Mouse (Mus musculus) layer of hippocampus, postnatal 14 days (tissue): ENCODE measurements around the gene 2010315B03Rik. TPM values are rescaled to one million over a fixed set of nuclear protein-coding genes. Genes with fewer than 3 reads are reported as not detected.
A peak's percentile ranks its signal among the peaks of the same experiment; 100 is the strongest.
"Not testable (repeated sequence)": the region's sequence is repeated elsewhere in the genome, so short reads cannot be mapped to it uniquely, and the experiment has no call there.

Experiments used
- DNase-seq, 2 experiments: peaks; one replicate each; pipeline ENCODE4 v3.0.0; 2021 to 2022; ENCODE audit warnings: low spot score in 2 of 2, mixed read lengths in 1 of 2
- long read RNA-seq, 2 experiments: library from polyadenylated mRNA; stranded (forward); transcript quantifications; one replicate each; pipeline ENCODE4 v2.0.0; 2021
- total RNA-seq, 2 experiments: library from RNA; stranded (reverse); gene quantifications; 2 replicates each; pipeline ENCODE4 v1.2.3; 2021

The 2010315B03Rik gene
- 10 to 100 TPM; 14.7 to 17.8 TPM for total RNA-seq
- long read RNA-seq, experiment 1, partial matches to known transcripts, result 0 of 5 reads
- long read RNA-seq, experiment 1, other reads (novel, unspliced or antisense), result 1 of 5 reads
- long read RNA-seq, experiment 2, partial matches to known transcripts, result 0 of 6 reads
- long read RNA-seq, experiment 2, other reads (novel, unspliced or antisense), result 1 of 6 reads

GRCm38 (mm10) chr9:124312171-124313142, at the start of gene 2010315B03Rik:
2010315B03Rik (minus strand) TSS chr9:124312696.
- peak; percentile 89 to 90 for DNase-seq

- DNase-seq, result no peak
Measured at GRCm38 (mm10) chr9:124311502-124311901, 994 bp downstream of the 2010315B03Rik start.

- no peak for DNase-seq
Measured at GRCm38 (mm10) chr9:124288329-124288728, 24.2 kb downstream of the 2010315B03Rik start.

- peak; percentile 86 to 93 for DNase-seq
Measured at GRCm38 (mm10) chr9:124281912-124282686, 30.4 kb downstream of the 2010315B03Rik start.

GRCm38 (mm10) chr9:124281448-124281791, 31.1 kb downstream of the 2010315B03Rik start:
- DNase-seq, result no peak

- no peak for DNase-seq
Measured at GRCm38 (mm10) chr9:124280576-124281447, 31.7 kb downstream of the 2010315B03Rik start.

- no peak for DNase-seq
Measured at GRCm38 (mm10) chr9:124279300-124279699, 33.2 kb downstream of the 2010315B03Rik start.

GRCm38 (mm10) chr9:124275064-124275463, 37.4 kb downstream of the 2010315B03Rik start:
- DNase-seq, result no peak

- no peak for DNase-seq
Measured at GRCm38 (mm10) chr9:124273172-124273571, 39.3 kb downstream of the 2010315B03Rik start.

- no peak for DNase-seq
Measured at GRCm38 (mm10) chr9:124267929-124268328, 44.6 kb downstream of the 2010315B03Rik start.

- no peak for DNase-seq
Measured at GRCm38 (mm10) chr9:124267493-124267892, 45.0 kb downstream of the 2010315B03Rik start.

GRCm38 (mm10) chr9:124262987-124263717, 49.3 kb downstream of the 2010315B03Rik start:
- no peak for DNase-seq

- no peak for DNase-seq
Measured at GRCm38 (mm10) chr9:124258067-124258556, 54.4 kb downstream of the 2010315B03Rik start.

GRCm38 (mm10) chr9:124257200-124258066, 55.1 kb downstream of the 2010315B03Rik start:
- DNase-seq, result no peak

- not testable (repeated sequence) for DNase-seq
Measured at GRCm38 (mm10) chr9:124256271-124257199, 56.0 kb downstream of the 2010315B03Rik start.

- DNase-seq, result no peak
Measured at GRCm38 (mm10) chr9:124251438-124251837, 61.1 kb downstream of the 2010315B03Rik start.
